Mouse (Mus musculus): ENCODE data around the gene Coa6. TPM values are rescaled to one million over a fixed set of nuclear protein-coding genes. Genes with fewer than 3 reads are reported as not detected.

Gene Coa6
- polyA plus RNA-seq, 1 experiment from 2014 or later, result 48.2 TPM

DNA sequence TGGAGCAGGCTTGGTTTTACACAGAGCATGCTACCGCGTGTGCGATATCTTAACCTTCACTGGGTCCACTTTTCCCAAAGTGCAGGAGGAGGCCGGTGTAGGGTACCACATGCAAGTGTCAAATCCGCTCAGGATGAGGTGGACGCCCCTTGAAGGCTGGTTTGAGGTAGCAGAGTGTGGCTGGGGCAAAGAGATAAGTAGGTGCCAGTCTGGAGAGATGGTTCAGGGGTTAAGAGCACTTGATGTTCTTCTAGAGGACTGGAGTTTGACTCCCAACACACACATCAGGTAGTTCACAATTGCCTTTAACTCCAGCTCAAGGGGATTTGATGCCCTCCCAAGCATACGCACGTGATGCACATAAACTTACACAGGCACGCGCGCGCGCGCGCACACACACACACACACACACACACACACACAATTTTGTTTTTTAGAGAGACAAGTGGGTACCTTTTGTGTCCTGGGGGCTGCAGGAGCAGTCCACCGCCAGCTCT is 51.5 kb downstream of the Coa6 start:
- WGBS, result 12% methylated on average over 16 of the region's 16 CpGs
- H3K27me3 ChIP-seq, result peaks cover 10% of the 10 kb centered on the region
- H3K4me1 ChIP-seq, result peaks cover 24% of the 10 kb centered on the region
- H3K4me3 ChIP-seq, result peak overlapping the region; percentile 88
- H3K36me3 ChIP-seq, result peaks cover 20% of the 10 kb centered on the region
- no peaks in the 10 kb centered on the region for H3K9me3 ChIP-seq
- H3K4me2 ChIP-seq, result peak overlapping the region; percentile 85
- peak overlapping the region; percentile 89; the same call in 1 of the 2 replicates for H3K27ac ChIP-seq
- peak overlapping the region; percentile 84 for H3K9ac ChIP-seq
- no peak for ATAC-seq (ENCODE audit: insufficient number of reproducible peaks, insufficient read depth, low FRiP score, low TSS enrichment, low read depth)

GRCm38 (mm10) chr8:126474299-126475187 is 52.2 kb downstream of the Coa6 start, which contains the start of gene Tarbp1:
Gene Tarbp1, minus strand, starts transcription at chr8:126475065.
- H3K4me1 ChIP-seq, result peaks cover 24% of the 10 kb centered on the region
- WGBS, result under 1% methylated on average over 124 of the region's 124 CpGs
- peak within 1 kb of the TSS; percentile 85 for H3K4me2 ChIP-seq
- H3K4me3 ChIP-seq, result peak within 1 kb of the TSS; percentile 88
- peak within 1 kb of the TSS; percentile 84 for H3K9ac ChIP-seq
- peaks cover 10% of the 10 kb centered on the region for H3K27me3 ChIP-seq
- peak within 1 kb of the TSS; percentile 89 for H3K27ac ChIP-seq
- H3K36me3 ChIP-seq, result peaks cover 14% of the 10 kb centered on the region
- no peaks in the 10 kb centered on the region for H3K9me3 ChIP-seq
- ATAC-seq (ENCODE audit: insufficient number of reproducible peaks, insufficient read depth, low FRiP score, low TSS enrichment, low read depth), result peak; percentile 94

Other genes with a start within 250 kb of the Coa6 start
- 0.28 and 0.44 TPM in 2 replicates for gene Slc35f3, start 124.0 kb upstream of the Coa6 start, polyA plus RNA-seq (2015; fragmentation: Nextera tagmentation; extraction: Ambion mirVana)
- 3.1 and 3.3 TPM in 2 replicates for gene Tarbp1, start 52.5 kb downstream of the Coa6 start, polyA plus RNA-seq (2015; fragmentation: Nextera tagmentation; extraction: Ambion mirVana)
- gene Irf2bp2, start 171.5 kb downstream of the Coa6 start, polyA plus RNA-seq (2015; fragmentation: Nextera tagmentation; extraction: Ambion mirVana), result 11.1 and 13.5 TPM in 2 replicates